Mouse (Mus musculus): Measurements from ENCODE around the gene Atp23.

GRCm38 (mm10) chr10:126940949-126941348 is 39.8 kb upstream of the Atp23 start:
- TF ChIP-seq USF1 (IDR thresholded peaks at IDR 0.05; ENCODE audit: low read depth): no peak
- TF ChIP-seq POLR2A (IDR thresholded peaks at IDR 0.05; ENCODE audit: insufficient read length, low read depth): no peak
- no peak for TF ChIP-seq SRF (IDR thresholded peaks at IDR 0.05; ENCODE audit: control insufficient read depth, insufficient read length, low read depth)
- no peak for TF ChIP-seq TCF3 (IDR thresholded peaks at IDR 0.05; ENCODE audit: insufficient read length, low read depth)
- no peak for TF ChIP-seq POLR2AphosphoS2 (IDR thresholded peaks at IDR 0.05; ENCODE audit: insufficient read length, low read depth)
- TF ChIP-seq REST (IDR thresholded peaks at IDR 0.05; ENCODE audit: insufficient read depth, insufficient read length): no peak
- no peak for TF ChIP-seq MYOG (IDR thresholded peaks at IDR 0.05; ENCODE audit: control insufficient read depth in 1 of 3, insufficient read depth in 1 of 3, insufficient read length in 2 of 3, low read depth in 2 of 3)
- no peak for TF ChIP-seq E2F4 (IDR thresholded peaks at IDR 0.05; ENCODE audit: insufficient read depth)
- TF ChIP-seq CEBPB (IDR thresholded peaks at IDR 0.05; ENCODE audit: insufficient read depth, poor library complexity, severe bottlenecking): no peak
- TF ChIP-seq TCF12 (IDR thresholded peaks at IDR 0.05; ENCODE audit: insufficient read depth, poor library complexity, severe bottlenecking): no peak
- no peak for TF ChIP-seq MAX (IDR thresholded peaks at IDR 0.05; ENCODE audit: low read depth)

Data from myocyte (in vitro differentiated cells).